Mouse (Mus musculus) left cerebral cortex, postnatal 25 days (tissue): ENCODE measurements around the gene Kri1. TPM values are rescaled to one million over a fixed set of nuclear protein-coding genes. Genes with fewer than 3 reads are reported as not detected.
"Not testable (repeated sequence)": the region's sequence is repeated elsewhere in the genome, so short reads cannot be mapped to it uniquely, and the experiment has no call there.

Experiments used
- DNase-seq, 2 experiments: peaks; one replicate each; pipeline ENCODE4 v3.0.0; 2022; ENCODE audit warnings: low spot score in 2 of 2, mixed read lengths in 1 of 2
- intact Hi-C: fragments of 180-260 bp; cut with DNase I; formaldehyde crosslinking; loops from one replicate; pipeline ENCODE4 v1.15.1; 2025
- total RNA-seq, 2 experiments: library from RNA; stranded (reverse); gene quantifications; 2 replicates each; pipeline ENCODE4 v1.2.3; 2021

Gene Kri1
- total RNA-seq, 2 experiments from 2014 or later: 34.6 to 35.7 TPM

- no peak for DNase-seq
- intact Hi-C loops: loop anchor here (1.0 kb wide), 1 partner anchor 39 kb away; no protein-coding TSS in a partner anchor
Observed at GRCm38 (mm10) chr9:21318792-21319191, 31.0 kb upstream of the Kri1 start.

DNA sequence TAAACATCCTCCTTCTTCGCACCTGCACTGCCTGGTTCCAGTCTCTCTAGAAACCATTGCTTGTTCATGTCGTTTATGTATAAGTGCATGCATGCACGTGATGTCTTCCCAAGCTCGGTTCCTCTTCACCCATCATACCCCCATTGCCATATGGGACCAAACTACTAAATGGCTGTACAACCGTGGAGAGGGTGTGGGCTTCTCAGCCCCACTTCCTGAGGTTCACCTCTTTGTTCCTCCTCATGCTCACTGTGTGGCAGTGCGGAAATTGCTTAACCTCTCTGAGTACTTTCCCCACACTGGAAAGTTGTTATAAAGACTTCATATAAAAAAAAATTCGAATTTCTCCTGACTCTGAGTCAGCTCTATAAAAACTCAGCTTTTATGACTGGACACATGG lies 28.9 kb upstream of the Kri1 start:
- no peak for DNase-seq
- intact Hi-C loops: no loop called here

- intact Hi-C loops: no loop called here
Observed at GRCm38 (mm10) chr9:21315421-21315820, 27.7 kb upstream of the Kri1 start.

DNA sequence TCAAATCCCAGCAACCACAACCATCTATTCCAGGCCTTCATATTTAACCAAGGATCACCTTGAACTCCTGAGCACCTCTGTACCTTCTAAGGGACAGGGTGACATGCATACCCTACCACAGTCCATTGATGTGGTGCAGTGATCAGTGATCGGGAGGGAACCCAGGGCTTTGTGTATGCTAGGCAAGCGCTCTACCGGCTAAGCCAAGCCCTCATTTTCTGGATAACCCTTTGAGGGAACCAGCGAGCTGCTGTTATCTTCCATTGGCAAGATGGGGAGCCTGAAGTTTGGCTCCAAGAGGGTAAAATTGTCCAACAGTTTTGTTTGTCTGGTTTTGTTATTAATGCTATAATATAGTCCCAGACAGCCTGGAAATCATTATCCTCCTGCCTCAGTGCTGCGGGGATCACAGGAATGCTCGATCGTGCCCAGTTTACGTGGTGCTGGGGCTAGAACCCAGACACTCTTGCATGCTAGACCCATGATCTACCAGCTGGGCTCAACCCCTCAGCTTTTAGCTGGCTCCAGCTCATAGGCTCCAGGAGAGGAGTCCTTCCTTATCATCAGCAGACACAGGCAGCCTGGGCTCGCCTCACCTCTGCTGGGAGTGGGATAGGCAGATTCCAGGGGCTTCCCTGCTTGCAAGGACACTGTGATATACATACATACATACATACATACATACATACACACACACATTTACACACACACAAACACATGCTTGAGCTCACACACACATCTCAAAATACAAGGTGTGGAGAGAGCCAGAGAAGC lies 26.8 kb upstream of the Kri1 start:
- no peak for DNase-seq
- intact Hi-C loops: no loop called here

More at GRCm38 (mm10) chr9:21315421-21315820, 27.7 kb upstream of the Kri1 start:
- no peak for DNase-seq

- intact Hi-C loops: loop anchor here (1.0 kb wide), 2 partner anchors 44 to 97 kb away; no protein-coding TSS in a partner anchor
- DNase-seq: peak; percentile 61 to 75
Observed at GRCm38 (mm10) chr9:21313394-21313793, 25.6 kb upstream of the Kri1 start.

GRCm38 (mm10) chr9:21312134-21312533 lies 24.4 kb upstream of the Kri1 start, which contains the start of gene Ap1m2:
Ap1m2 (minus strand) TSS chr9:21312337.
- no peak for DNase-seq
- intact Hi-C loops: no loop called here

GRCm38 (mm10) chr9:21311695-21312094 lies 23.9 kb upstream of the Kri1 start:
- no peak for DNase-seq
- intact Hi-C loops: no loop called here

DNA sequence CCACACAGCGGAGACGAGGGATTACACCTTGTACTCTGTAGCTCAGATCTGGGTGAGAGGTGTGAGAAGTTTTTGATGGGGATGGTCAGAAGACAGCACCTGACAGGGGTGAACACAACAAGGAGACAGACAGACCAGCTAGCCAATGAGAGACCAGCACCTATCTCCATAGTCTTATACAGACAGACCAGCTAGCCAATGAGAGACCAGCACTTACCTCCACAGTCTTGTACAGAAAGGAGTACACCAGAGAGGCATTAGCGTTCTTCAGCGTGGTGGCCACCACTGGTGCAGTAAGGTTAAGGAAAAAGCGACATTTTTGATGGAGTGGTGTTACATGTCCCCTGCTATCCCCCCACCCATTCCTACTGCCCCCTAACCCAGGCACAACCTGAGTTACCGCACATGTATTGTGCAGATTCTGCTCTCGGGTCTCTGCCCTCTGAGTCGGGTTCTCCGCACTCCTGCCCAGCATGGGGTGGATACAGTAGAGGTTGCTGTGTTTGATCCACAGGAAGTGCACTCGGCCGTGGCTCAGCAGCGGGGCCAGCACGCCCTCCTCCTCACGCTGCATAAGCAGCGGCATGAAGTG lies 21.5 kb upstream of the Kri1 start:
- no peak for DNase-seq
- intact Hi-C loops: no loop called here

DNA sequence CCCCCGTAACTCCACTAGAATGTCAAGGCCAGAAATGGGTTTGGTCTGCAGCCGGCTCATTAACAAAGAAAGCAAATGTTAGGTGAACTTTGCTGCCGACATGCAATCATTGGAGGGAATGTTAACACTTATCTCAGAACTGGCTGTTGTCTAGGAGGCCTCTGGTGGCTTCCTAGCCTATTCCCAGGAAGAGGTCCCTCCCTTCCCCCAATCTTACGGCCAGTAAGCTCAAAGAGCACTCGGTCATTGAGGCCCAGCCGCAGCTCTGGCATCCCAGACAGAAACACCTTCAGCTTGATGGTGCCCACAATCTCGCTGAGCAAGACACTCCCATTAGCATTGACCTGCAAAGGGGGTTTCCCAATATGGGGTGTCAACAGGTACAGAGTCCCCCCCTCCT lies 17.3 kb upstream of the Kri1 start:
- intact Hi-C loops: no loop called here
- no peak for DNase-seq

DNA sequence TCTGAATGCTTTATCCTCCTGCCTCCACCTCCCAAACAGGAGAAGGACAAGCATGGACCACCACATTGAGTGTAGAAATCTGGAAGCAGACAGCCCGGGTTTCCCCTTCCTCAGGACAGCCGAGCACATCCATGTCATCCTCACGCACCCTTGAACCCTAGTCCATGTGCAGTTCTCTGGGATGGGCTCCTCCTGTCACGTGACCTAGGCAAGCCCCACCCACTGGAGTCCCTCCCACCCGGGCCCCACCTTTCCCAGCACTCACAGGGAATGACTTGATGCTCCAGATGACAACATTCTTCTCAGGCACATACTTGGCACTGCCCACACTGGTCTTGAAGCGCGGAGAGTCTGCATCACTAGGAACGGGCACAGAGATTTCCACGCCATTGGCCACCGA lies 11.2 kb upstream of the Kri1 start:
- intact Hi-C loops: no loop called here

GRCm38 (mm10) chr9:21292271-21292670 lies 4.5 kb upstream of the Kri1 start:
- no peak for DNase-seq
- intact Hi-C loops: no loop called here

More for the DNA sequence above, 11.2 kb upstream of the Kri1 start:
- no peak for DNase-seq

DNA sequence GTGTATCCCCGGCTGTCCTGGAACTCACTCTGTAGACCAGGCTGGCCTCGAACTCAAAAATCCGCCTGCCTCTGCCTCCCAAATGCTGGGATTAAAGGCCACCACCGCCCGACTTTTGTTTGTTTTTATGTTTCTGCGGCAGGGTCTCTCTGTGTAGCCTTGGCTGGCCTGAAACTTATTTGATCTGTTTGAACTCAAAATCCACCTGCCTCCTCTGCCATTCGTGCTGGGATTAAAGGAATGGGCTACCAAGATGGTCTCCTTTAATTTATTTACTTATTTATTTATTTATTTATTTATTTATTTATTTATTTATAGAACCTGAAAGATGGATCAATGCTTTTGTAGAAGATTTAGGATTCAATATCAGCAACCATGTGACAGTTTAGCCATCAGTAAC lies 4.1 kb upstream of the Kri1 start:
- DNase-seq: not testable (repeated sequence)
- intact Hi-C loops: loop anchor here (2.0 kb wide), 1 partner anchor 53 kb away; the partner anchor contains the start of gene Keap1

DNA sequence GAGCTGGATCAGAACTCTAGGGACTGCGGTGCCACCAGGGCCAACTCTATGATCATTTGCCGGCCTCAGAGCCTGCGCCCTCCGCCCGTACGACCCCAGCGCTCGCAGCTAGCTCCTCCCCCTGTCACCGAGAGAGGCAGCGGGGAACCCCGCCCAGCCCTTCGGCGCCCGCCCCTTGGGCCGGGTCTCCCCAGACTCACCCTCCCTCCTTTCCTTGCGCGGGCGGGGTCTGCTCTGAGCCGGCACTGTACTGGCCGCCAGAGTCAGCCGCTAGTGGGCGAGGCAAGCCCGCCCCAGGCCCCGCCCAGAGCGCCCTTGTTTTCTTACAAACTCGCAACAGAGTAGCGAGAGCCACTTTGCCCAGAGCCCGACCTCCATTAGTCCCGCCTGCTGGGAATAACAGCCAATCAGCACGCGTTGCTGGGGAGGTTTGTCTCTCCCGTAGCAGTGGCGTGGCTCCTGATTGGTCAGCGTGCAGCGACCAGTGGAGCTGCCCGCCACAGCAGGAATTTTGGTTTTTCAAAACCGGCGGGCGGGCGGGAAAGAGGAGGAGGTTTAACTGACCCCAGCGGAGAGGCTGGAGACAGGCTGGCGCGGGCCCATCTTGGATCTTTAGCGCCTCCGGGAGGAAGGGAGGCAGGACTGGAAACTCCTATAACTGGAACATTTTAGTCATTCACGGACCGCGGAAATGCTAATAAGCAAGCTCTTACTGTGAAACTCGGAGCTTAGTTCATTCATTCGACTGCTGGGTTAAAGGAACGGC lies 3.4 kb upstream of the Kri1 start, which contains the start of gene Cdkn2d:
Gene Cdkn2d, minus strand, starts transcription at position 386 of the 766 bp plus-strand sequence.
- peak; percentile 99 to 100 for DNase-seq
- intact Hi-C loops: loop anchor here (2.0 kb wide), 1 partner anchor 52 kb away; the partner anchor contains the start of gene Keap1

GRCm38 (mm10) chr9:21290589-21290988 lies 2.8 kb upstream of the Kri1 start:
- no peak for DNase-seq
- intact Hi-C loops: loop anchor here (2.0 kb wide), 1 partner anchor 52 kb away; the partner anchor contains the start of gene Keap1

DNA sequence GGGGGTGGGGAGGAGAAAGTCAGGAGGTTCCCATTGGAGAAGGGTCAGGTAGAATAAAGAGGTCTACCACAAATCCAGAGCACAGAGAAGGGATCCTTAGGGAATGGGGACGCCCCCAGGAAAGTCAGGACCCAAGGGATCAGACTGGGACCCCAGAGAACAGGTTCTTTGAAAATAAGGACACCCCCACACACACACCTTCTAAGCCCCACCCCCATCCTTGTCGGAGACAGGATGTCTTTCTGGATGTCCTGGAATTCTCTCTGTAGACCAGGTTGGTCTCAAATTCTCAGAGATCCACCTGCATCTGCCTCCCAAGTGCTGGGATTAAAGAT lies 1.5 kb upstream of the Kri1 start:
- DNase-seq: no peak
- intact Hi-C loops: no loop called here

DNA sequence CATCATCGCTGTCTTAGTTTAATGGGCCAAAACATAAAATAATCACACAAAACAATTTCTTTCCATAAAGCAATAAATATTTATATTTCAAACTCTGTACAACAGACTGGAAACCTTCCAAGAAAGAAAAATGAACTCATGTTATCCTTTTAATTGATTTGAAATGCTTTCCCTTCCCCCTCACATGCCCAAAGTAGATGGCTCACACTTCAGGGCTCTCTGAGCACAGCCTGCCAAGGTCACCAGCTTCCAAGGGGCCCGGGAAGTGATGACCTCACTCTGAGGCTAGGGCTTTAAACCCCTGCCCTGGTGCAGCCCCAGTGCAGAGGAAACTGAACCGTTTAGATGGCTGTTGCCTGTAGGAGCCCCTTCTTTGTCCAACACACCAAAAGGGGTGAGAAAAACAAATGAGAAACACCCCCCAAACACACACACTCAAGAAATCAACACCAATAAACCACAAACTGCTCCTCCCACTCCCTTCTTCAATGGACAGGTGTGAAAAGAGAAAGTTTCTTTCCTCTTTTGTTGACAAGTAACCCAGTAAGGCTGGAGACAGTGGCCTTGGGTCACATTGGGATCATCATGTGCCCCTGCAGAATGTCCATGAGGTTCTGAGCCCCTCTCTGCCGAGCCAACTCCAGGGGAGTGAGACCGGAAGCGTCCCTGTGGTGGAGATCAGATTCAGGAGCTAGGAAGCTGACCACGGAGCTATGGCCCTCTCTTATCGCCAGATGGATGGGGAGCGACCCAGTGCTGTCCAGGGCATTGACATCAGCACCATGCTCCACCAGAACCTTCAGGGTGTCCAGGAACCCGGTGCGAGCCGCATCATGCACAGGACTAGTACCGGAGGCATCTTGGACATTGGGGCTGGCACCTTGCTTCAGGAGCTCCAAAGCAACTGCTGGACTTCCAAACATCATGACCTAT lies 901 bp upstream of the Kri1 start:
- no peak for DNase-seq
- intact Hi-C loops: no loop called here

DNA sequence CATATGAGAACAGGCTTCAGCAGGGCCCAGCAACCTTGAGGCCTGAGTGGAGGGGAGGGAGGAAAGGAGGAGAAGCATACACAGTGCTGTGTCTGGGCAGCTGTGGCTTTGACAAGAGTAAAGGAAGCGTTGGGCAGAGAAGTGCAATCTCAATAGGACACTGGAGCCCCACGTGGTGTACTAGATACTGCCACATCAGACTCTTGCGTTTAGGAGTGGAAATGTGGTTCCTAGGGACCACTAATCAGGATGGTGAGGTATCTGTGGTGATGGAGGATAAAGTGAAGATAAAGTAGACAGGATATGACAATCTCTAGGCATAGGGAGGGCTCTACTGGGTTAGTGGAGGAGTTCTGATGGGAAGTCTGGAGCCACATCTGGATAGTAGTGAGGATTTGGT lies 1.0 kb downstream of the Kri1 start:
- no peak for DNase-seq
- intact Hi-C loops: loop anchor here (2.0 kb wide), 1 partner anchor 22 kb away; the partner anchor contains the start of gene Atg4d

GRCm38 (mm10) chr9:21283994-21284393 lies 3.8 kb downstream of the Kri1 start:
- no peak for DNase-seq

GRCm38 (mm10) chr9:21283591-21283990 lies 4.2 kb downstream of the Kri1 start:
- intact Hi-C loops: no loop called here
- DNase-seq: no peak

More at GRCm38 (mm10) chr9:21283994-21284393, 3.8 kb downstream of the Kri1 start:
- intact Hi-C loops: no loop called here
